Mouse (Mus musculus): ENCODE measurements at regions not wholly inside any gene's neighbourhood (a gene's known extent, or its start where the extent isn't known, plus 50 kb on each side); places are given as distances from the start of the nearest gene placed in this dataset.

- DNase-seq (ENCODE audit: low spot score in 2 of 2), result no peak
- intact Hi-C loops (cut with DNase I), result no loop called here
Observed at GRCm38 (mm10) chr12:31130434-31130833, 56.8 kb downstream of the Fam110c start.

DNA sequence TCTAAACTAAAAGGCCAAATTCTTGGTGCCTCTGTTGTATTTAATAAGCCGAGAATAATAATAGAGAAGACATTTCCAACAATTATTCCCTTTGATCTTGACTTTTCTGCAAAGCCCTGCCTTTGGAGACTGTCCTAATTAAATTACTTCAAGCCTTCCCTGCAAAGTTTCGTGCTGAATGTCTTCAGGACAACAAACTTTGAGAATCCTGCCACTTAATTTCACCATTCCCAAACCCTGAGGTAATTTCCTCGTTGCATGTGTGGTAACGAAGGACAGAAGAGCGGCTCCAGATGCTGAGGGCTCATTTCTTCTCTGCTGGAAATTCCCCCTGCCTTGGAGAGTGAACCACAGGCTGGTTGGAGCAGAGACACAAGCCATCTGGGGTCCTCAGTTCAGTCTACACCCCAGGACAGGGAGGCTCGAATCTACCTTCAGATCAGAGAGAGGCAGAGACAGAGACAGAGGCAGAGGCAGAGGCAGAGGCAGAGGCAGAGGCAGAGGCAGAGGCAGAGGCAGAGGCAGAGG, 60.9 kb downstream of the Fam110c start:
- DNase-seq (ENCODE audit: low spot score in 2 of 2), result no peak
- intact Hi-C loops (cut with DNase I), result no loop called here

DNA sequence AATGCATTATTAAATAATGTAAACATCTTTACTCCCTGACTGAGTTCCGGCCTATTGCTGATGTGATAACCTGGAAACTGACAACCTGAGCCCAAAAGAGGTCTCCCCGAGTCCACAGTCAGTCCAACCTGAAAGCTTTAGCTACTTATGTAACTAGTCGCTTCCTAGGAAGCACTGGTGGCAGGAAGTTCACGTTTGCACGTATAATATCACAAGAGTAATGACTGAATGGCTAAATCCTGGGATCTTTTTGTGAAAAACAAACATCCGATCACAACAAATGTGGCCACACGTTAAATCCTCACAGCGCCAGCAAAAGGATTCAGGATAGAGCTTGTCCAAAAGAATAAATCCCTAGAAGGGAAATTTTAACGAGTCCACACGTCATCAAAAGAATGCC, 62.7 kb downstream of the Fam110c start:
- intact Hi-C loops (cut with DNase I), result no loop called here
- no peak for DNase-seq (ENCODE audit: low spot score in 2 of 2)

- DNase-seq (ENCODE audit: low spot score in 2 of 2), result no peak
- intact Hi-C loops (cut with DNase I), result no loop called here
Observed at GRCm38 (mm10) chr12:31136911-31137310, 63.2 kb downstream of the Fam110c start.

- intact Hi-C loops (cut with DNase I), result no loop called here
- no peak for DNase-seq (ENCODE audit: low spot score in 2 of 2)
Observed at GRCm38 (mm10) chr12:31137431-31137830, 63.8 kb downstream of the Fam110c start.

DNA sequence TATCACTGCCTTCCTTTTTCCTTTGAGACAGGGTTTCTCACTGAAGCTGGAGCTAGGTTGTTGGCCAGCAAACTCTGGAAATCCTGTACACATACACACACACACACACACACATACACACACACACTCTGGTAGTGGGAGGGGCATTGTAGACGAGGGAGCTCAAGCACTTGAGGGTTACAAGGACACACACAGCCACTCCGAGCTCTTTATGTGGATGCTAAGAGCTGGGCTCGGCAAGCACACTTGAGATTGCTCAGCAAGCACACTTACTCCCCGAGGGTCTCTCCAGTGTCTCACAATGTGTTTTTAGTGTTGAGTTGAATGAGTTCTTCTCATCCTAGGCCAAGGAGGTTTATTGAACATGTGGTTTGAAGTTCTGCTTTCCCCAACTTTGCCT, 66.2 kb downstream of the Fam110c start:
- DNase-seq (ENCODE audit: low spot score in 2 of 2), result no peak
- intact Hi-C loops (cut with DNase I), result no loop called here

- intact Hi-C loops (cut with DNase I), result no loop called here
- DNase-seq (ENCODE audit: low spot score in 2 of 2), result no peak
Observed at GRCm38 (mm10) chr12:31143266-31143665, 69.6 kb downstream of the Fam110c start.

GRCm38 (mm10) chr12:31145032-31145781, 71.5 kb downstream of the Fam110c start:
- no peak for DNase-seq (ENCODE audit: low spot score in 2 of 2)
- intact Hi-C loops (cut with DNase I), result no loop called here

DNA sequence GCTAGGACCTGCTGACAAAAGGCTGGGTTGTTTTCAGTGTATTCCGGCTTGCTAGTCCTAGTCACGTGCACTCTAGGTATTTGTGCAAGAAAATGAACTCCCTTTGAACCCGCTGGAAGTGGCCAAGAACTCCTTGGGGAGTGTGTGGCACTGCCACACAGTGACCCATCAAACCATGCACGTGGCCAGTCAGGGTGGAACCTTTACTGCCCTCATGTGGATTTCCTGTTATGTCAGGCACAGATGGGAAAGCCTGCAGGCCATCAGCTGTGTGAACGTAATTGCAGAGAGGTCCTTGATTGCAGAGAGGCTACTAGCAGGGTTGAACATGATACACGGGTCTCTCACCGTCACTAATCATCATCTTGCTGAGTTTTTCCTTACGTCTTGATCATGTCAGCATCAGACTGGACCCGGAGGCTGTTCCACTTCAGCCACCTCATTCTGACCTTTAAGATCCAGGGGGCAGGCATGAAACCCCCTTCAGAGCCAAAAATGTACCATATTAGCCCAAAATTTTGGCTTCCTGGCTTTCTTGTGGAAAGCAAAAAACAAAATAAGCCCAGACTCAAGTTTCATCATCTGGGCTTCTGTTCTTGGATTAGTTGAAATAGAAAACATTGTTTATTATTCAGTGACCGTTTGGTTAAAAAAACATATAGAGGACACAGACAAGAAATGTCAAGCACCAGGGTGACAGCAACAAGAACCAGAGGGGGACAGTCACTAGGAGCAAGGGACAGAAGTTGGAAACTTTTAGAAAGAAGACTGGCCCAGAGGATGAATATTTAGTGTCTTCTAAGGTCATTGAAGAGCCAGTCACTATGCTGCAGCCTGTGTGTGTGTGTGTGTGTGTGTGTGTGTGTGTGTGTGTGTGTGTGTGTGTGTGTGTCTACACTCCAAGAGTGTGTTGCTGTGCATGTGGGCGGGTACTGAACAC, 75.0 kb downstream of the Fam110c start:
- intact Hi-C loops (cut with DNase I), result no loop called here
- DNase-seq (ENCODE audit: low spot score in 2 of 2), result no peak

DNA sequence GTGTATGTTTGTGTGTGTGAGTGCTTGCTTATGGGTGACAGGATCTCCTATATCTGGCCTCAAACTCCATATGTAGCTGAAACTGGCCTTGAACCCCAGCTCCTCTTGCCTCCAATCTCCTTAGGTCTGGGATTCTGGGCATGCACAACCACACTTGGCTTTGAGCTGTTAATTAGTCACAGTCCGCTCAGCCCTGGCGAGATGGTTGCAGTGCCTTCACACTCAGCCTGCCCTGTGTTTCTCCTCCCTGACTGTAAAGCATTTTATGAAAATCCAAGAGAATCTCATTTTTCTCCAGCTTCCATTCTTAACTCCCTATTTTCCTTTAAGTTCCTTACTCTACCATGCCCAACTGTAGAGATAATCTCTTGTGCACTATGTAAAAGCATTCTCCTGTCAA, 80.1 kb downstream of the Fam110c start:
- intact Hi-C loops (cut with DNase I), result no loop called here

DNA sequence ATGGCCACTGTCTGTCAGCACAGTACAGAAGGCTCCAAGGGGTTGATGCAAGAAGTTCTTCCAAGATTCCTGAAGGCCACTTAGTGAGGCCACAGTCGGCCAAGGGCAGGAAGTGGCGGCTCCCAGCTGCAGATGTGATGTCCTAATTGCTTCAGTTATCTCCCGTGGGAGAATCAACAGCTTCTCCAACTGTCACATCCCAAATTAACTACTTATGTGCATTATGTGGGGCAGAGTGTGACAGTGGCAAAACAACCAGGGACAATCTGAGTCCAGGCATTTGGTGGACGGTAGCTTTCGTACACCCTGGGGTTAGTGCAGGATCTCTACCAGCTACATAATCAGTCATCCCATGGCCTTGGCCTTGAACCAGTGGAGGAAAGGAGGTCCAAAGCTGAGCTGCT, 80.9 kb downstream of the Fam110c start:
- DNase-seq (ENCODE audit: low spot score in 2 of 2), result no peak
- intact Hi-C loops (cut with DNase I), result no loop called here

More for the DNA sequence above, 80.1 kb downstream of the Fam110c start:
- no peak for DNase-seq (ENCODE audit: low spot score in 2 of 2)

GRCm38 (mm10) chr12:31156154-31156720, 82.6 kb downstream of the Fam110c start:
- DNase-seq (ENCODE audit: low spot score in 2 of 2), result no peak
- intact Hi-C loops (cut with DNase I), result no loop called here

DNA sequence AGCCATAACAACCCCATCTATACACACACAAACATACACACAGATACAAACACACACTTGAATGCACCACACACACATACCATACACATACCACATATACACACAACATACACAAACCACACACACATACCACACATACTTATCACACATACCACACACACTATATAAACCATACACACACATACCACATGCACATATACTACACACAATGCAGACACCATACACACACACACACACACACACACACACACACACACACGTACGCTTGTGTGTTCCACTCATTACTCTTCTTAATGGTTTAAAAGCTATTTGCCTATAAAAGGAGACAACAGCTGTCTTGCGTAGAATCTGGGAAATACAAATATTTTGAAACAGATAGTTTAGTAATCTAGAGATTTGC, 83.1 kb upstream of the Gm6993 start:
- no peak for DNase-seq (ENCODE audit: low spot score in 2 of 2)
- intact Hi-C loops (cut with DNase I), result no loop called here

- intact Hi-C loops (cut with DNase I), result no loop called here
- DNase-seq (ENCODE audit: low spot score in 2 of 2), result no peak
Observed at GRCm38 (mm10) chr12:31157890-31158289, 82.7 kb upstream of the Gm6993 start.

GRCm38 (mm10) chr12:31158885-31159284, 81.7 kb upstream of the Gm6993 start:
- no peak for DNase-seq (ENCODE audit: low spot score in 2 of 2)
- intact Hi-C loops (cut with DNase I), result no loop called here

DNA sequence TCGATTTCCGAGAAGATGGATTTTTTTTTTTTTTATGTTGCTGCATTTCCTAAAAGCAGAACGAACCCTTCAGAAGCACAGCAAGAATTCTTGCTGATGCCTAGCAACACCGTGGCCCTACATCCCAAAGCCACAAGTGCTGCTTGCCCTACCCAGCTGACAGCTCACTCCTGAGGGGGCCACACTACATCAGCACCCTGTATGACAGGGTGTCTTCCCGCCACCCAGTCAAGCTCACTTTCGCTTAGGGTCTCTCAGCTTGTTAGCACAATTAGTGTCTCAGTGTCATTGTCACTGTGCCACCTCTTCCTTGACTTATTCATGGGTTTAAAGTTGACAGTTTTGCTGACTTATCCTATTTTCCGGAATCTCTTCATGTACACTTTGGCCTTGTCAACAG, 81.2 kb upstream of the Gm6993 start:
- intact Hi-C loops (cut with DNase I), result no loop called here

GRCm38 (mm10) chr12:31168221-31168890, 72.2 kb upstream of the Gm6993 start:
- DNase-seq (ENCODE audit: low spot score in 2 of 2), result peak; percentile 41 to 61

More for the DNA sequence above, 81.2 kb upstream of the Gm6993 start:
- DNase-seq (ENCODE audit: low spot score in 2 of 2), result no peak

GRCm38 (mm10) chr12:31170111-31170510, 70.5 kb upstream of the Gm6993 start:
- no peak for DNase-seq (ENCODE audit: low spot score in 2 of 2)
- intact Hi-C loops (cut with DNase I), result no loop called here

More at GRCm38 (mm10) chr12:31168221-31168890, 72.2 kb upstream of the Gm6993 start:
- intact Hi-C loops (cut with DNase I), result loop anchor here (2.0 to 5.0 kb wide), 2 partner anchors 96 to 159 kb away; partner anchors contain the start of gene Lamb1

DNA sequence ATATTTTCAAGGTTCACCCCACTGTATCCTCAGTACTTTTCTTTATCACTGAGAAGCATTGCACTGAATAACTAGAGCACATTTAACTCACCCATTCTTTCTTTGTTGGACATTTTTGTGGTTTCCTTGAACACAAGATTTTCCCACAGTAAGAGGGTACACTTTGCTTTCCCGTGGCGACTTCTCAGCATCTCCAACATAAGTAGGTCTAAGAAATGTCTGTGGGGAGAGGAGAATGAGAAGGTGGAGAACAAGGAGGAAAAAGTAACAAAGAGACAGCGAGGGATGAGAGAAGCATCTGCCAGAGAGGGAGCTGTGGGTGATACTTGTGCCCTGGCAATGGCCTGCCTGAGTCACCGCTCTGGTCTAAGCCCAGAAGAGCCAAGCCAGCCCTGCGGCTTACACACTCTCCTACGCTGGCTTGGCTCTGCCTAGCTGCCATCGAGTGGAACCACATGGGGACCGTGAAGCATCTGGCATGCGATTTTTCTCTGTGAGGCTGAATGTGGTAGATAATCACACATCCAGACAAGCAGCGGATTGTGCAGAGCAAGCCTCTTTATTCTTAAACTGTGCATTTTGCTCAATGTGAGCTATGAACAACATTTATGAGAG, 69.9 kb upstream of the Gm6993 start:
- DNase-seq (ENCODE audit: low spot score in 2 of 2), result peak; percentile 70 to 96
- intact Hi-C loops (cut with DNase I), result no loop called here

All from left cerebral cortex, postnatal 25 days (tissue).